Mouse (Mus musculus) C2C12 (cell line): ENCODE measurements around the gene Spc25. TPM values are rescaled to one million over a fixed set of nuclear protein-coding genes. Genes with fewer than 3 reads are reported as not detected.

Experiments
- H3K27me3 ChIP-seq: one replicate; pipeline ENCODE4 v1.6.1; 2011; ENCODE audit not compliant: control insufficient read depth, insufficient read depth, insufficient read length
- H3K36me3 ChIP-seq: one replicate; pipeline ENCODE4 v1.6.1; 2011; ENCODE audit not compliant: control insufficient read depth, insufficient read depth
- H3K4me3 ChIP-seq: one replicate; pipeline ENCODE4 v1.5.1; 2011; ENCODE audit warnings: mild to moderate bottlenecking, control low read depth; ENCODE audit not compliant: poor library complexity, insufficient read depth, severe bottlenecking
- H3K79me2 ChIP-seq: one replicate; pipeline ENCODE4 v1.6.1; 2011; ENCODE audit not compliant: control insufficient read depth, insufficient read depth
- H3K79me3 ChIP-seq: one replicate; pipeline ENCODE4 v1.6.1; 2011; ENCODE audit warnings: low read depth, control low read depth
- H3ac ChIP-seq: one replicate; pipeline ENCODE3; 2011; ENCODE audit warnings: low read depth; ENCODE audit not compliant: control insufficient read depth, insufficient read length
- CEBPB ChIP-seq: IDR thresholded peaks from one replicate; pipeline ENCODE4 v1.6.1; 2011; ENCODE audit warnings: low read depth, mild to moderate bottlenecking, control low read depth, moderate library complexity
- CTCF ChIP-seq: IDR thresholded peaks from one replicate; pipeline ENCODE4 v1.5.1; 2011; ENCODE audit not compliant: control insufficient read depth, insufficient read depth, insufficient read length
- FOSL1 ChIP-seq: IDR thresholded peaks from one replicate; pipeline ENCODE4 v1.8.0; 2011; ENCODE audit warnings: mild to moderate bottlenecking, low read length; ENCODE audit not compliant: poor library complexity, insufficient read depth, severe bottlenecking
- MAX ChIP-seq: IDR thresholded peaks from one replicate; pipeline ENCODE4 v1.6.1; 2011; ENCODE audit warnings: mild to moderate bottlenecking, control low read depth
- MYOD1 ChIP-seq: IDR thresholded peaks from one replicate; pipeline ENCODE4 v1.6.1; 2011; ENCODE audit warnings: low read depth; ENCODE audit not compliant: control insufficient read depth, insufficient read length
- MYOG ChIP-seq: IDR thresholded peaks from one replicate; pipeline ENCODE4 v1.6.1; 2011; ENCODE audit not compliant: control insufficient read depth, insufficient read length; ENCODE audit errors: extremely low read depth
- USF1 ChIP-seq: IDR thresholded peaks from one replicate; pipeline ENCODE4 v1.6.1; 2011; ENCODE audit warnings: low read depth, mild to moderate bottlenecking, control low read depth, moderate library complexity
- polyA plus RNA-seq: library from polyadenylated mRNA; unstranded; fragments of >200 nt; fragmentation: generic; extraction: Trizol; gene quantifications from one replicate; pipeline ENCODE4 v1.2.1, GENCODE M21; 2012; ENCODE audit warnings: missing spikeins

Gene Spc25
- polyA plus RNA-seq, 1 experiment: 29.7 TPM

DNA sequence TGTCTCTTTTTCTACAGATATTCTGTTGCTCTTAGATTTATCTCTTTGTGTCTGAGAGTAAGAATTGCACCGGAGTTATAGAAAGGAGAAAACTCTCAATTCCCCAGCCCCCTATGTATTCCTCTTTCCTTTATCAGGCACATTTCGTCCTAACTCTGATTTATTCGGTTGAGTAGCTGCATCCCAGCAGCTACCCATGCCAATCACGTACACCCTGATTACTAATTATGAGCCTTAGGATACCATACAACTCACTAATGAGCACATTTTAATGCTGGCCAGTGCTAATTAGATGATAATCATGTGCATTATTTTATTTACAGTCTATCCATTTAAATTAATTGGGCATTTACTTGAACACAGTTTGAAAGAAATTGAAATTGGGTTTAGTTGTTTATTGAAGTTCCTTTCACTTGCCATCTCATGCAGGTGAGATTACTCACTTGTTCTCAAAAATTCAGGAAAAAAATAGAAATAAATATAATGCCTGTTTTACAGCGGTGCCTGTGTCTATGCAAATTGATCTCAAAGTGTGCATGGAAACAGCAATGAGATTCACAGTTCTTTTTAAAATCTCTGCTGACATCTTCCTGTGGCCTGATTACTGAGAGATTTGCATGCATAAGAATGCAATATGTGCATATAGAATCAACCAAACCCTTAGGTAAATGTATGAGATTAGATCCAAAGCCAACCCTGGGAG lies 29.1 kb upstream of the Spc25 start:
- Histone ChIP-seq H3K79me3 (no peaks in the 10 kb centered on the region), H3K36me3 (no peaks in the 10 kb centered on the region), H3K27me3 (peaks cover 3% of the 10 kb centered on the region), H3K79me2 (no peaks in the 10 kb centered on the region), H3K4me3 (no peak overlapping the region), H3ac (no peak overlapping the region)
- TF ChIP-seq CEBPB (no peak), MYOG (no peak)

DNA sequence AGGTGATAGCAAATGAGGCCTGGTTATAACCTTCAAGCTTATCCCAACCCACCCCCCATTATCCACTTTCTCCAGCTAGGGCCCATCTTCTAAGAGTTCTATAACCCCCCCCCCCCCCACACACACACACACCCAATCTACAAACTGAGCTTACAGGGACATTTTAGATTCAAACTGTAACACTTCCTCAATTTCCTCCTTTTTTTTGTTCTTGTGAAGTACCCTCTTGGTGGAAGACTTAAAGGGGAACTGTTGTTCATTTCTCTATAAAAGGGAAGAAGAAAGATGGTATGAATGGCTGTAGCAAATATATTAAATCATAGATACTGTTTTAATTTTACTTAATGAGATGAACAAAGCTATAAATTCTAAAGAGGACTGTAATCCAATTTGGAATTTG lies 26.1 kb upstream of the Spc25 start:
- H3K27me3 ChIP-seq: no peaks in the 10 kb centered on the region
- no peaks in the 10 kb centered on the region for H3K36me3 ChIP-seq
- H3K79me3 ChIP-seq: no peaks in the 10 kb centered on the region
- H3K79me2 ChIP-seq: no peaks in the 10 kb centered on the region
- no peak overlapping the region for H3ac ChIP-seq
- TF ChIP-seq CEBPB (no peak), FOSL1 (no peak), MYOG (no peak), USF1 (no peak), MYOD1 (no peak)
- no peak overlapping the region for H3K4me3 ChIP-seq

DNA sequence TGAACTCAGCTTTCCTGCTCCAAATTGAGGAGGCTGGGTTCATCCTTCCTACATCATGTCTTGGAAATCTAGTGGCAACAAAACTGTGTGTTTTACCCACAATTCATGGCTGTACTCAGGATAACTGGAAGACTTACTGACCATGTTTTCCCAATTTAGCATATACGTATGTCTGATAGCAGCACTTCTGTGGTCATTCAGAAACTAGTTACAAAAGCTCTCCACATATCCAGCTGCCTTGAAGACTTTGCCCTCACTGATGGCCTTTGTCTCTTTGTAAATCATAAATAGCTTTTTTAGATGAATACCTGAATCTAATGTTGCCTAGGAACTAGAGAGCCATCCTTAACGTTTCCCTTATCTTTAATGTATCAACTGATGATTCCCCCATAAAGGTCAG lies 24.1 kb upstream of the Spc25 start:
- Histone ChIP-seq H3K79me3 (no peaks in the 10 kb centered on the region), H3K27me3 (peaks cover 5% of the 10 kb centered on the region), H3K36me3 (no peaks in the 10 kb centered on the region), H3K4me3 (no peak overlapping the region), H3ac (no peak overlapping the region), H3K79me2 (no peaks in the 10 kb centered on the region)
- TF ChIP-seq FOSL1 (no peak), CEBPB (no peak), MYOG (no peak), USF1 (no peak), CTCF (no peak), MAX (no peak), MYOD1 (no peak)

DNA sequence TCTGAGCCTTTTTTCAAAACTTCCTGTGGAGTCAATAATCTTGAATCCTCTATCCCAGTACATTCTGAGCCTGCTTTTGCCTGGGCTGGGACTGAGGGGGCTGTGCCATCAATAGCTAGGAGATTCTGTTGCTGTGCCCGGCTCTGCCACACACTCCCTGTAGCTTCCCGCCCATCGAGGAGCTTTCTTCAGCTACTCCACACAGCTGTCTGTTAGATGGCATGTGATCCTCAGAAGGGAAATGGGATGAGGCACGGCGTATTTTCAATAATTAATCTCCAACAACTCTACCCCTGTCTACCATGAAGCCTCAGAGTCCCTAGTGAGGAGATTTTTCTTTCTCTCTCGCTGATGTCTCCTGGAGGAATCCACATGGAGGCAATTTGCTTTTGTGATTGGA lies 22.6 kb upstream of the Spc25 start:
- H3ac ChIP-seq: no peak overlapping the region
- no peaks in the 10 kb centered on the region for H3K36me3 ChIP-seq
- H3K4me3 ChIP-seq: no peak overlapping the region
- H3K27me3 ChIP-seq: peaks cover 5% of the 10 kb centered on the region
- H3K79me3 ChIP-seq: no peaks in the 10 kb centered on the region
- H3K79me2 ChIP-seq: no peaks in the 10 kb centered on the region
- TF ChIP-seq MYOG (no peak), CTCF (no peak), USF1 (no peak), FOSL1 (no peak), MAX (no peak), CEBPB (no peak), MYOD1 (no peak)

DNA sequence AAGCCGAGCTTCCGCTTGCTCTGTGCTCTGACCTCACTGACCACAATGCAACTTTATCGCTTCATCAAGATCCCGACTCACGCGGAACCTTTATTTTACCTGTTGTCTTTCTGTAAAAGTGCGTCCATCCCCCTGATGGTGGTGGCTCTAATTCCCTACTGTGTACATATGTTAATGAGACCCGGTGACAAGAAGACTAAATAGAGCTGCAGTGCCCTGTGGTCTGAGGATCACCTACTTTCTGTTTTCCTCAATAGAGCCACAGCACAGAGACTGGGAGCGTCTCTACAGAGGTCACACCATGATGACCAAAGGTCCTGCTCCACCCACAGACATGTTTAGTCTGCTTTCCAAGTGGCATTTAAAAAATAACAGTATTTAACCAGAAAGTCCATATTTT lies 20.9 kb upstream of the Spc25 start:
- Histone ChIP-seq H3K79me2 (no peaks in the 10 kb centered on the region), H3K4me3 (no peak overlapping the region), H3ac (no peak overlapping the region), H3K27me3 (peaks cover 10% of the 10 kb centered on the region), H3K79me3 (no peaks in the 10 kb centered on the region), H3K36me3 (no peaks in the 10 kb centered on the region)
- no peak for TF ChIP-seq FOSL1
- no peak for TF ChIP-seq MAX
- TF ChIP-seq MYOG: no peak
- no peak for TF ChIP-seq CEBPB
- no peak for TF ChIP-seq CTCF
- no peak for TF ChIP-seq USF1
- TF ChIP-seq MYOD1: no peak

DNA sequence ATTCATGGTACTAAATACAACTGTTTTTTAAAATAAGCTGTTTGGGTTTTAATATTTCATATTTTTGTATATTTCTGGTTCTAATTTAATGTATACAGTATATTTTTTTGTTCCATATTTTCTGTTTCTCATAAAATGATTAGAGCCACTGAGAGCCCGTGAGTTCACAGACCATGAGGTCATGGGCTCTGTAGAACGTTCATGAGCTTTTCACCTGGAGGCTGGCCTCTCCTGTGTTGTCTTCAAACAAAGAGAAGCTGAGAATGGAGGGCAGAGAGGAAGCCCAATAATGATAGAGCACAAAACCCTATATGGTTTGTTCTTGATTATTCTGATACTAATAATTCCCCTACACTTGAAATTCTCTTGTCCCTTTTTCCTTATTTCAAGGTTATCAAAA lies 18.7 kb upstream of the Spc25 start:
- no peaks in the 10 kb centered on the region for H3K79me3 ChIP-seq
- H3ac ChIP-seq: no peak overlapping the region
- no peak for TF ChIP-seq CEBPB
- no peaks in the 10 kb centered on the region for H3K79me2 ChIP-seq
- H3K36me3 ChIP-seq: no peaks in the 10 kb centered on the region
- no peak overlapping the region for H3K4me3 ChIP-seq
- peaks cover 10% of the 10 kb centered on the region for H3K27me3 ChIP-seq
